Mouse (Mus musculus) spleen, adult 2 months (tissue): ENCODE data around the gene Rtn4rl2.

ENCODE experiments used
- CTCF ChIP-seq: fragments of 200-500 bp; IDR thresholded peaks from 2 replicates; pipeline ENCODE4 v1.5.1; 2011; ENCODE audit warnings: mild to moderate bottlenecking, inconsistent platforms; ENCODE audit not compliant: insufficient read depth, insufficient read length, insufficient replicate concordance; ENCODE audit errors: extremely low read depth
- POLR2A ChIP-seq: fragments of 200-500 bp; IDR thresholded peaks from 2 replicates; pipeline ENCODE4 v1.6.1; 2011; ENCODE audit warnings: low read depth, low read length, inconsistent platforms

DNA sequence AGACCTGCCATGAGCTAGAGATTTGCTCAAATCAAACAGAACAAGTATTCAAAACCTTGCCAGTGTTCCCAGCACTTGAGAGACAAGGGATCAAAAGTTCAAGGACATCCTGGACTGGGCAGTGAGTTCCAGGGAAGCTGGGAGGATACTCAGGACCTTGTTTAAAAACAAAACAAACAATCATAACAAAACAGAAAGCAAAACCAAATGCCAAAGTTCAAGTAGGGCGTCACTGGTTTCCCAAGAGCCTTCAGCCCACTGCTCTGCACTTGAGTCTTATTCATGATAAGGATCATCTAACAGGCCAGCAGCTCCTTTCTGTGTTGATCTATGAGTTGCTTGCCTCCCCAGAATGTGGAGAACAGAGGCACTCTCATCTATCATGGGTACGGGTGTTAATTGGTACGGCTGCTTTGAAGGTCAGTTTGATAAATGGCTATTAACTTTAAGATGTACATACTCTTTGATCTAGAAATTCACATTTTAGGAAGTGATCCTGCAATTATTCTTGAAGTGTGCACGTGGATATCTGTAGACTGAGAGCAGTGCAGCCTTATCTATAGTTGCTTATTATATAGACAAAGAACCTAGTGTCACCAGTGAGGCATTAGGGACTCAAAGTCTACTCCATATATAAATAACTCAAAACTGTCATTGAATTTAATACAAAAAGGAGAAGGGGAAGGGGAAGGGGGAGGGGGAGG lies 9.1 kb upstream of the Rtn4rl2 start:
- TF ChIP-seq CTCF (no peak), POLR2A (no peak)
